In the genomic region with DNA sequence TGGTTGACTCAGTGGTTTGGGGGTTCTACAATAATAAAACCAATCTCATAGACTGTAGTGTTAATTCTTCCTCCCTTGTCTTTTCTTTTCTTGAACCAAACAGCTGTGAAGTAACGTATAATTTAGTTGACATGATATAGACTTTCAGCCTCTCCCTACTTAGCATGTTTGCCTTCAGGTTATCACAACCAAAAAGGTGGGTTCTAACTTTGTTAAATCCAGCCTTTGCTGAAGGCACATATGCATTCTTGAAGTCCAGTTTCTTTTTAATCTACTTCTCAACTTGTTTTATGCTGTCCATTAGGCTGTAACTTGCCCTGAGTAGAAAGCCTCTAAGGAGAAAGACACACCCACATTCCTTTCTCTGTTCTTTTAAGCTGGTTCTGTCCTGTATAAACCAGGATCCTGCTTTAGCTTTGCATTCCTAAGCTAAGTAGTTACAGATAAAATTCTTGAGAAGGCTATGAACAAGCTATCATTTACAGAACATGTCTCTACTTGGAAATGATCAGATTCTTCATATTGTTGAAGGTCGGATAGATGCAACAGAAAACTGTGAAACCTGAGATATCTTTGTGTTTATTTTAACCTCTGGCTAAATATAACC, we compare ENCODE assay signal across 11 mouse cellular contexts. TPM values are rescaled to one million over a fixed set of nuclear protein-coding genes. Genes with fewer than 3 reads are reported as not detected.
DNase-seq lines count a peak whose midpoint lies in the region; ATAC-seq and TF ChIP-seq lines count a peak whose summit lies in the region.
"Had no signal": no experiment of that assay in that cellular context is flagged by ENCODE, and none has a peak within 500 bp of the region (broad histone marks: within the 10 kb centered on the region; RNA-seq: fewer than 3 reads in every experiment).

No protein-coding gene starts in this region.

- H3K27me3 ChIP-seq in heart, embryonic 11.5 days (ENCODE audit: control insufficient read depth, insufficient read depth, low read length): no peaks in the 10 kb centered on the region
- H3K27me3 ChIP-seq in lung, embryonic 15.5 days: no peaks in the 10 kb centered on the region
- H3K27me3 ChIP-seq in intestine, postnatal 0 days (replicated peaks; ENCODE audit: control insufficient read depth, insufficient read depth, low read length): no peaks in the 10 kb centered on the region
- no peaks in the 10 kb centered on the region for H3K27me3 ChIP-seq in midbrain, embryonic 15.5 days (replicated peaks)
- H3K27me3 ChIP-seq in forebrain, embryonic 10.5 days (ENCODE audit: poor library complexity, severe bottlenecking): peaks cover 81% of the 10 kb centered on the region
- H3K27me3 ChIP-seq: megakaryocyte, embryonic 14.5 days had no signal

- H3K4me1 ChIP-seq in heart, embryonic 11.5 days (ENCODE audit: control insufficient read depth, insufficient read depth, low read length): 0 out of 2 replicates have a peak, but pooled peaks cover 6% of the 10 kb centered on the region
- H3K4me1 ChIP-seq in lung, embryonic 15.5 days: peaks cover 9% of the 10 kb centered on the region; the same call in 1 of the 2 replicates
- H3K4me1 ChIP-seq in intestine, postnatal 0 days (replicated peaks; ENCODE audit: control insufficient read depth, insufficient read depth, low read length): 0 out of 2 replicates have a peak, but pooled peaks cover 4% of the 10 kb centered on the region
- no peaks in the 10 kb centered on the region for H3K4me1 ChIP-seq in midbrain, embryonic 15.5 days
- H3K4me1 ChIP-seq in forebrain, embryonic 10.5 days: peaks cover 52% of the 10 kb centered on the region
- H3K4me1 ChIP-seq: megakaryocyte, embryonic 14.5 days had no signal

- peak overlapping the region; percentile 27 for H3K4me2 ChIP-seq in heart, embryonic 11.5 days
- H3K4me2 ChIP-seq in lung, embryonic 15.5 days: no peak overlapping the region
- H3K4me2 ChIP-seq in intestine, postnatal 0 days (replicated peaks; ENCODE audit: low read depth): no peak overlapping the region
- no peak overlapping the region for H3K4me2 ChIP-seq in midbrain, embryonic 15.5 days

- H3K9me3 ChIP-seq in heart, embryonic 11.5 days (replicated peaks; ENCODE audit: control insufficient read depth, low read length): no peaks in the 10 kb centered on the region
- H3K9me3 ChIP-seq in lung, embryonic 15.5 days: no peaks in the 10 kb centered on the region
- no peaks in the 10 kb centered on the region for H3K9me3 ChIP-seq in intestine, postnatal 0 days (ENCODE audit: control insufficient read depth)
- no peaks in the 10 kb centered on the region for H3K9me3 ChIP-seq in midbrain, embryonic 15.5 days
- H3K9me3 ChIP-seq in forebrain, embryonic 10.5 days: no peaks in the 10 kb centered on the region
- H3K9me3 ChIP-seq: megakaryocyte, embryonic 14.5 days had no signal

- ATAC-seq in heart, embryonic 11.5 days (replicated peaks; ENCODE audit: insufficient number of reproducible peaks, low FRiP score, low TSS enrichment): peak; percentile 75; the same call in 1 of the 2 replicates
- peak; percentile 83; the same call in 1 of the 2 replicates for ATAC-seq in lung, embryonic 15.5 days (ENCODE audit: borderline replicate concordance, extremely low read depth, low FRiP score, low TSS enrichment)
- 0 out of 2 replicates have a peak, but pooled peaks have one; percentile 38 for ATAC-seq in intestine, postnatal 0 days
- no peak for ATAC-seq in midbrain, embryonic 15.5 days (replicated peaks)
- ATAC-seq: inflammation-experienced regulatory T-cells, adult 6 months had no signal

- H3K9ac ChIP-seq in heart, embryonic 11.5 days (ENCODE audit: low read depth, low read length): no peak overlapping the region
- H3K9ac ChIP-seq in lung, embryonic 15.5 days: no peak overlapping the region
- H3K9ac ChIP-seq in intestine, postnatal 0 days (ENCODE audit: low read depth, low read length): no peak overlapping the region
- H3K9ac ChIP-seq in midbrain, embryonic 15.5 days: no peak overlapping the region

- no peak overlapping the region for H3K4me3 ChIP-seq in heart, embryonic 11.5 days (ENCODE audit: low read depth, low read length)
- no peak overlapping the region for H3K4me3 ChIP-seq in lung, embryonic 15.5 days
- no peak overlapping the region for H3K4me3 ChIP-seq in intestine, postnatal 0 days (ENCODE audit: low read depth, low read length)
- H3K4me3 ChIP-seq in midbrain, embryonic 15.5 days: no peak overlapping the region
- no peak overlapping the region for H3K4me3 ChIP-seq in forebrain, embryonic 10.5 days
- H3K4me3 ChIP-seq: megakaryocyte, embryonic 14.5 days had no signal

- H3K27ac ChIP-seq in heart, embryonic 11.5 days (ENCODE audit: low read depth, low read length): 0 out of 2 replicates have a peak overlapping the region, but pooled peaks have one; percentile 54
- H3K27ac ChIP-seq in lung, embryonic 15.5 days: peak overlapping the region; percentile 61
- H3K27ac ChIP-seq in intestine, postnatal 0 days (ENCODE audit: low read depth, low read length): no peak overlapping the region
- H3K27ac ChIP-seq in midbrain, embryonic 15.5 days: no peak overlapping the region
- H3K27ac ChIP-seq in forebrain, embryonic 10.5 days: no peak overlapping the region

- TF ChIP-seq CTCF in intestine, postnatal 0 days (IDR thresholded peaks at IDR 0.05; ENCODE audit: low read depth): no peak

- H3K36me3 ChIP-seq in heart, embryonic 11.5 days (ENCODE audit: control insufficient read depth, insufficient read depth, low read length): no peaks in the 10 kb centered on the region
- no peaks in the 10 kb centered on the region for H3K36me3 ChIP-seq in lung, embryonic 15.5 days
- no peaks in the 10 kb centered on the region for H3K36me3 ChIP-seq in intestine, postnatal 0 days (ENCODE audit: control insufficient read depth, insufficient read depth)
- no peaks in the 10 kb centered on the region for H3K36me3 ChIP-seq in midbrain, embryonic 15.5 days (replicated peaks)
- no peaks in the 10 kb centered on the region for H3K36me3 ChIP-seq in forebrain, embryonic 10.5 days (replicated peaks)

- DNase-seq in heart, postnatal 25 days (ENCODE audit: low spot score): no peak
- DNase-seq in lung, postnatal 14 days: no peak
- no peak for DNase-seq in spleen, postnatal 10 days (ENCODE audit: low spot score in 2 of 2)
- no peak for DNase-seq in forebrain, embryonic 10.5 days (ENCODE audit: extremely low spot score, low spot score)
- DNase-seq: B cell, adult 2 months had no signal

- 32% methylated on average over 2 of the region's 2 CpGs for WGBS in heart, embryonic 11.5 days (ENCODE audit: insufficient replicate concordance)
- WGBS in lung, embryonic 15.5 days: 29% methylated on average over 2 of the region's 2 CpGs
- WGBS in intestine, postnatal 0 days: 36% methylated on average over 2 of the region's 2 CpGs
- WGBS in midbrain, embryonic 15.5 days: 69% methylated on average over 2 of the region's 2 CpGs
- WGBS in forebrain, embryonic 10.5 days: 48% methylated on average over 2 of the region's 2 CpGs

- intact Hi-C loops in heart, postnatal 25 days (cut with DNase I): no loop called here

RNA-seq across cellular contexts. Expression of a gene that starts 8.0 kb away (rescaled TPM):
- 128 and 156 TPM in 2 replicates for polyA plus RNA-seq in heart, embryonic 11.5 days (2014; fragmentation: Nextera tagmentation; extraction: Ambion mirVana)
- total RNA-seq in heart, postnatal 25 days (2021): 10 to 100 TPM; 49.4 to 50.4 TPM
- polyA plus RNA-seq in lung, embryonic 15.5 days (2015; fragmentation: Nextera tagmentation; extraction: Ambion mirVana): 162 and 170 TPM in 2 replicates
- polyA plus RNA-seq in intestine, postnatal 0 days (2015; fragmentation: Nextera tagmentation; extraction: Ambion mirVana): 30.3 and 30.5 TPM in 2 replicates
- 80.8 and 81.9 TPM in 2 replicates for polyA plus RNA-seq in midbrain, embryonic 15.5 days (2015; fragmentation: Nextera tagmentation; extraction: Ambion mirVana)
- polyA plus RNA-seq in forebrain, embryonic 10.5 days (2016; fragmentation: Nextera tagmentation; extraction: Ambion mirVana): 111 and 114 TPM in 2 replicates

Comparison
In these comparisons a context has a peak if more than half of its experiments do, and no peak if none do; other contexts are left out.
1. H3K27ac ChIP-seq: peak in heart, embryonic 11.5 days (single experiment) and lung, embryonic 15.5 days (single experiment); none in intestine, postnatal 0 days (single experiment), midbrain, embryonic 15.5 days (single experiment) and forebrain, embryonic 10.5 days (single experiment).